Mouse (Mus musculus) midbrain, embryonic 11.5 days (tissue): ENCODE measurements at regions not wholly inside any gene's neighbourhood (a gene's known extent, or its start where the extent isn't known, plus 50 kb on each side); places are given as distances from the start of the nearest gene placed in this dataset.

Experiments used
- ATAC-seq: fragments of 200-750 bp; cut with Nextera tagmentation; 2 replicates; pipeline ENCODE4 v1.8.0; 2017; ENCODE audit warnings: moderate TSS enrichment, moderate library complexity; ENCODE audit not compliant: low FRiP score
- DNase-seq: peaks from one replicate; pipeline ENCODE4 v3.0.0; 2015; ENCODE audit warnings: low spot score; ENCODE audit errors: missing footprints
- H3K27ac ChIP-seq: fragments of 300-500 bp; sonication (generic); 2 replicates; pipeline ENCODE4 v1.5.1; 2014; ENCODE audit warnings: low read depth, low read length
- H3K27me3 ChIP-seq: fragments of 300-500 bp; sonication (generic); 2 replicates; pipeline ENCODE4 v1.6.1; 2014; ENCODE audit warnings: mild to moderate bottlenecking, low read length, moderate library complexity, mixed read lengths; ENCODE audit not compliant: control insufficient read depth, insufficient read depth
- H3K36me3 ChIP-seq: fragments of 300-500 bp; sonication (generic); 2 replicates; pipeline ENCODE4 v1.6.1; 2014; ENCODE audit warnings: mild to moderate bottlenecking, low read length, moderate library complexity, mixed read lengths; ENCODE audit not compliant: control insufficient read depth, insufficient read depth
- H3K4me1 ChIP-seq: fragments of 300-500 bp; sonication (generic); 2 replicates; pipeline ENCODE4 v1.6.1; 2014; ENCODE audit warnings: low read length; ENCODE audit not compliant: control insufficient read depth, insufficient read depth
- H3K4me2 ChIP-seq: fragments of 300-500 bp; sonication (generic); 2 replicates; pipeline ENCODE4 v1.6.1; 2014; ENCODE audit warnings: mild to moderate bottlenecking, moderate library complexity
- H3K4me3 ChIP-seq: fragments of 300-500 bp; sonication (generic); 2 replicates; pipeline ENCODE4 v1.5.1; 2014; ENCODE audit warnings: low read depth, low read length
- H3K9ac ChIP-seq: fragments of 300-500 bp; sonication (generic); 2 replicates; pipeline ENCODE4 v1.6.1; 2014; ENCODE audit warnings: low read length
- H3K9me3 ChIP-seq: fragments of 300-500 bp; sonication (generic); 2 replicates; pipeline ENCODE4 v1.6.1; 2016; ENCODE audit warnings: low read length; ENCODE audit not compliant: control insufficient read depth
- WGBS: fragments of 180-500 bp; shearing (Covaris S2); extraction: QIAGEN DNeasy Blood & Tissue Kit; methylation state at CpG from one replicate; pipeline ENCODE4 v1.1.7; 2014; 5-methylcytosine and 5-hydroxymethylcytosine counted together

DNA sequence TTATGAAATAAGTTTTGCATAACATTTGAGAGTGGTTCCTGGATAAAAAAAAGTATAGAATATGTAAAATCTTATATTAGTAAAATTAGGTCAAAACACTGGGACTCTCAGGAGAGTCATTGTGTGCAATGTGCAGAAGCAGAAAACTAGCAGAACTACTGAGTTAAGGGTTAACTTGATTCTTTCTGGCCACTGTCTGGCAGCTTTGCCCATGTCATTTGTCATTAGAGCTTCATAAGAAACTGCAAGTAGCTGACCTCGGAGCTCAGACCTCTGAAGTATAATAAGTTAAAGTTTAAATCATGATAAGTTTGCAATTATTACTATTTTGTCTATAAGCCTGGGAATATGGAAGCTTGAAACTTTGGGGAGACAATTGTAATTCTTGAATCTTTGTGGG lies 271.3 kb downstream of the Wdr11 start:
- DNase-seq = no peak
- H3K9me3 ChIP-seq = no peaks in the 10 kb centered on the region
- H3K36me3 ChIP-seq = no peaks in the 10 kb centered on the region
- no peak overlapping the region for H3K4me3 ChIP-seq
- no peak overlapping the region for H3K9ac ChIP-seq
- no peaks in the 10 kb centered on the region for H3K27me3 ChIP-seq
- 64% methylated on average over 1 of the region's 1 CpGs for WGBS
- H3K4me1 ChIP-seq = no peaks in the 10 kb centered on the region
- no peak overlapping the region for H3K27ac ChIP-seq
- ATAC-seq = no peak
- H3K4me2 ChIP-seq = no peak overlapping the region

DNA sequence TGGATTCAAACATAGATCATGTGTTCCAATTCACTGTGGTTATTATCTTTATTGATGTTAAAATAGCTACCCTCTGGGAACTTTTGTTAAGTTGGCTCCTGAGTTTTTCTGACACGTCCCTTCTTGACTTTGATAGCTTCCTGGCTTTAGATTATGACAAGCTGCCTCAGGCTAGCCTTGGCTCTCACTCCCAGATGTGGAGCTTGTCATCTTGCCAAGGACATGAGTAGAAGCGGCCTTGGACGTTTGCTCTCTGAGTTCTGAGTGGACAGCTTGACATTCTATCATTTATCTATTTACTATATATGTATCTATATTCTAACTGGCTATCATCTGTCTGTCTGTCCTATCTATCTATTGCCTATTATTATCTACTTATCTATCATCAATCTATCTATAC lies 273.9 kb downstream of the Wdr11 start:
- Histone ChIP-seq H3K36me3 (no peaks in the 10 kb centered on the region), H3K9me3 (no peaks in the 10 kb centered on the region), H3K27ac (no peak overlapping the region), H3K4me1 (no peaks in the 10 kb centered on the region), H3K27me3 (no peaks in the 10 kb centered on the region), H3K9ac (no peak overlapping the region), H3K4me2 (no peak overlapping the region), H3K4me3 (no peak overlapping the region)
- ATAC-seq = no peak
- no peak for DNase-seq
- 85% methylated on average over 3 of the region's 3 CpGs for WGBS

DNA sequence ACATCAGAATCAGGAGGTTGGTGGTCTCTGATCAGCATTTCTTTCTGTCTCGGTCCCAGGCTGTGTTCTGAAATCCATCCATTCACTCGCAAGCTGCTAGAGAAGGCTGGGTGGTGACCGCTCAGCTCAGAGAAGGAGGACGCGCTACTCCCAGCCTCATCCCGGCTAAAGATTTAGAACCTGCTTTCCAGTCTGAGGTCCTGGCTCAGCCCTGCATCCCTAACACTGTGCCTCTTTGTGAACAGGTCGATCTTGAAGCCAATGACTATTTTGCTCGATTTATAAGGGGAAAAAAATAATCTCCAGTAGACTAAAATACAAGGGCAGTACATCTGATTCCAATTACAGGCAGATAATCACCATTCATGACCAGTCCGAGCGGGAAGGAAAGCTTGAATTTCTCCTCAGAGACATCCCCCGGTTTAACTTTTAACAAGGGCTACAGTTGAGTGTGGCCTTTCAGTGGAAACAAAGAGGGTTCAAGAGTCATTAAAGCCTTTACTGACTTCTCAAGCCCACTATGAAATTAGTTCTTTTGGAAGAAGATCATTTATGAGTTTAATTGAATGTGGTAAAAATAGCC lies 280.6 kb downstream of the Wdr11 start:
- ATAC-seq (no peak), DNase-seq (no peak)

DNA sequence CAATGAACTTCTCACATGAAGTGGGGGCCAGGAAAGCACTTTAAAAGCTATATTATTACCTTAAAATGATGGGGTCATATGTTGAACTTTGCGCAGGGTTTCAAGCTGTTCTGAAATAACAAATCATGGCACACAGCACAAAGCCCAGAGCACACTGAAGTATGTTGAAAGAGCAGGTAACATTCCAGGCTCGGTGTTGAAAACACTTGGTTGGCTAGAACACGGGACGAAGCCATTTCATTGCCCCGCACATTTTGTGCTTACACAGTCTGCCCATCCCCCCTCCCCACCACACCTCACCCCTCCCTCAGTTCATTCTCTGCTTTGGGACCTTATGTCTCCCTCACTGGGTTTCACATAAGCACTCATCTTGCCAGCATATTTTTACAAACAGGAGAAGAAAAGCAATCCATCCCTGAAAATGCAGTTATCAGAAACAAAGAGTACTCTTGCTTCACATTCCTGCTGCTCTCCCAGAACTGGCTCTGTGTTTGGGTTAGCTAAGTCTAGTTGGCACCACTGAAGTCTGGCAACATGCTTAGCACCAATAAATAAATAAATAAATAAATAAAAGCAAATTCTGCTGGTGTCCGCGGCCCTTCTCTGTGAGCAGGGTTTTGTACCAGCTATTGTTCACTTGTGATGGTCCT lies 284.7 kb downstream of the Wdr11 start:
- Histone ChIP-seq H3K27me3 (no peaks in the 10 kb centered on the region), H3K27ac (no peak overlapping the region), H3K4me1 (no peaks in the 10 kb centered on the region), H3K9me3 (no peaks in the 10 kb centered on the region), H3K4me2 (no peak overlapping the region), H3K4me3 (no peak overlapping the region), H3K36me3 (no peaks in the 10 kb centered on the region), H3K9ac (no peak overlapping the region)
- ATAC-seq (no peak), DNase-seq (no peak)
- whole genome bisulfite sequencing = 89% methylated on average over 7 of the region's 7 CpGs

More for the DNA sequence above, 280.6 kb downstream of the Wdr11 start:
- H3K27me3 ChIP-seq = no peaks in the 10 kb centered on the region
- H3K9ac ChIP-seq = no peak overlapping the region
- WGBS = 76% methylated on average over 11 of the region's 11 CpGs
- H3K36me3 ChIP-seq = no peaks in the 10 kb centered on the region
- no peak overlapping the region for H3K27ac ChIP-seq
- H3K4me2 ChIP-seq = no peak overlapping the region
- no peaks in the 10 kb centered on the region for H3K4me1 ChIP-seq
- H3K4me3 ChIP-seq = no peak overlapping the region
- H3K9me3 ChIP-seq = no peaks in the 10 kb centered on the region

DNA sequence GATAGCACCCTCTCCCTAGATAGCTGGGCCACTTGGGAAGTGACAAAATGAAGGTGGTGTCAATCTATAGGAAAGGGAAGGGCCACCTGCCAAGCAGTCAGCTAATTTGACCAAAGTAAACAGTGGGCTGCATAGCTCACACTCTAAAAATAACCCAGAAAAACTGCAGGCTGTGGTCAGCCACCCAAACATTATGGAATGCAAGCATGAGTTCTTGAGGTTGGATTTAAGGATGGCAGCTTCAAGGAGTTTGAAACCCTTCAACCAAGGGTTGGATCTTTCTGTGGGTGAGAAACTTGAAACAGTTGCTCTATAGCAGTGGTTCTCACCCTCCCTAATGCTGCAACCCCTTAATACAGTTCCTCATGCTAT lies 285.2 kb downstream of the Wdr11 start:
- no peak overlapping the region for H3K4me2 ChIP-seq
- no peaks in the 10 kb centered on the region for H3K4me1 ChIP-seq
- H3K4me3 ChIP-seq = no peak overlapping the region
- DNase-seq (no peak), ATAC-seq (no peak)
- no peaks in the 10 kb centered on the region for H3K36me3 ChIP-seq
- no peak overlapping the region for H3K27ac ChIP-seq
- no peaks in the 10 kb centered on the region for H3K9me3 ChIP-seq
- no peak overlapping the region for H3K9ac ChIP-seq
- no peaks in the 10 kb centered on the region for H3K27me3 ChIP-seq

DNA sequence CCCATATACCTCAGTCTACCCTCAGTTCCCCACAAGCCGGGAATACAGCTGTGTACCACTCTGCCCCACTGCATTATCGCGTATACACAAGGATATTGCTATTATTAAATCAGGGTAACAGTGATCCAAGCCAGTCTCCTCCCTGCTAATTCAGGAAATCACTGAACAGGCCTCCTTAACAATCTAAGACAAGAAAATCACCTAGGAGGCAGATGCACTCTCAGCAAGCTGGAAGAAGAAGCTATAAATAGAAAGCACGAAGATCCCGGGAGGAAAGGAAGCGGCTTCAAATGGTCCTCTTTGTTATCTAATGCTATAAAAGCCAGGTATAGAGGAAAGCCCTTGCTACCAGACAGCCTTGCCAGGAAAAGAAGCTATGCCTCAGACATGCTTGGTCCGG lies 304.6 kb downstream of the Wdr11 start:
- H3K27me3 ChIP-seq = no peaks in the 10 kb centered on the region
- no peak overlapping the region for H3K4me2 ChIP-seq
- no peak overlapping the region for H3K9ac ChIP-seq
- ATAC-seq (no peak), DNase-seq (peak; percentile 57)
- 86% methylated on average over 7 of the region's 7 CpGs for WGBS
- no peak overlapping the region for H3K27ac ChIP-seq
- H3K36me3 ChIP-seq = no peaks in the 10 kb centered on the region
- H3K9me3 ChIP-seq = peaks cover 6% of the 10 kb centered on the region; the same call in 1 of the 2 replicates
- H3K4me3 ChIP-seq = no peak overlapping the region
- H3K4me1 ChIP-seq = no peaks in the 10 kb centered on the region

DNA sequence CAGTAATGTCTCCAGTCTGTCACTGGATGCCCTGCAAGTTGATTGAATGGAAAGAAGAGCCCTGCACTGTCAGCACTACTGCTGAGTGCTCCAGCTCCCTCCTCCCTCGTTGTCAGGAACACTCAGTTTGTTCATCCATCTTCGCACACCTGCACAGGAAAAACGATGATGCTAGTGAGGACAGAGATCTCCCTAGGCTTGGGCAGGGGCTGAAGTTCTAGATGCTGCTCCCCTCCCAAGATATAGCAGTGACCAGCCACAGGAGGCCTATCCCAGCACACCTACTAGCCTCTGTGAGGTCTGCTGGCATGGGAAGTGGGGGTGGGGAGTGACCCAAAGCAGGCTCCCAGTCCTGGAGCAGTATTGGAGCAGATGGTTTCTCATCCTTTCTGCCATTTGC lies 305.8 kb downstream of the Wdr11 start:
- Histone ChIP-seq H3K27me3 (no peaks in the 10 kb centered on the region), H3K36me3 (no peaks in the 10 kb centered on the region), H3K4me2 (no peak overlapping the region), H3K9ac (no peak overlapping the region), H3K27ac (no peak overlapping the region), H3K9me3 (no peaks in the 10 kb centered on the region), H3K4me1 (no peaks in the 10 kb centered on the region), H3K4me3 (no peak overlapping the region)
- WGBS = 92% methylated on average over 3 of the region's 3 CpGs
- peak; percentile 66 for DNase-seq
- ATAC-seq = no peak

DNA sequence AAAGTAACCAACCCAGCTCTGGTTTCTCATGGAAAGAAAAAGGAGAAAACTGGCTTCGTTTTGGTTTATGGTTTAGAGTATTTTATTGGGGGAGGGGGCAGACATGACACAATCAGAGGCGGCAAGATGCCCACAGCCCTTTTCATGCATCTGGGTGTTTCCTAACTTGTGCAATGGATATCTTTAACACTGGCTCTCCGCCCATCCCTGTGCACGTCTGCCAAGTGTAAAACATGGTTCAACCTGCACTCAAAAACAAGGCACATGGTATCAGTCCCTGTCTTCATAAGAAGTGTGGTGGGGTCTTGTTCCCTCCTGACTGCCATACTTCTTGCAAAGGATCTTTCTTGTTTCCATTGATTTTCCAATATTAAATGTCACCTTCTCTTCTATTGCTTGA lies 310.6 kb downstream of the Wdr11 start:
- Histone ChIP-seq H3K27ac (no peak overlapping the region), H3K9me3 (no peaks in the 10 kb centered on the region), H3K4me2 (no peak overlapping the region), H3K27me3 (no peaks in the 10 kb centered on the region), H3K4me3 (no peak overlapping the region), H3K4me1 (no peaks in the 10 kb centered on the region), H3K36me3 (no peaks in the 10 kb centered on the region), H3K9ac (no peak overlapping the region)
- DNase-seq = no peak
- ATAC-seq = no peak
- WGBS = 88% methylated on average over 4 of the region's 4 CpGs

DNA sequence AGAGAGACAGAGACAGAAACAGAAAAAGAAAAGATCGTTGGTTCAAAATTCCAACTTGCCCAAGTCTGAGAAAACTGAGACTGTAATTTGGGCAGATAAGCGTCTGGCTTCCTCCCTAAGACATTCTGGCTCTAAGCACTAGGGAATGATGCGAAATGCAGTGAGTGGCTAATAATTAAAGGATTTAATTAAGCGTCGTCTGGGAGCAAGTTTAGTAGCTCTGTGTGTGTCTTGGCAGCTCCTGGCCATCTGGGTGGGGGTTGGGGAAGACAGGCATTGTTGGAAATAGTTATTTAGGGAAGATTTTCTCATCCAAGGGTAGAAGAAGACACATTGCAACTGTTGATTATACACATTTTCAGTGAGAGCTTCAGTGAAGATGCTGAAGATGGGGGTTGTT lies 311.5 kb downstream of the Wdr11 start:
- no peak for ATAC-seq
- no peak for DNase-seq
- H3K4me1 ChIP-seq = no peaks in the 10 kb centered on the region
- no peak overlapping the region for H3K27ac ChIP-seq
- H3K27me3 ChIP-seq = no peaks in the 10 kb centered on the region
- no peaks in the 10 kb centered on the region for H3K36me3 ChIP-seq
- no peak overlapping the region for H3K9ac ChIP-seq
- WGBS = 70% methylated on average over 5 of the region's 5 CpGs
- H3K9me3 ChIP-seq = no peaks in the 10 kb centered on the region
- no peak overlapping the region for H3K4me3 ChIP-seq
- no peak overlapping the region for H3K4me2 ChIP-seq
